Mouse (Mus musculus): ENCODE results near the gene Gm6370. TPM values are rescaled to one million over a fixed set of nuclear protein-coding genes. Genes with fewer than 3 reads are reported as not detected.
"Not testable (repeated sequence)": the region's sequence is repeated elsewhere in the genome, so short reads cannot be mapped to it uniquely, and the experiment has no call there.

The Gm6370 gene
- total and polyA plus RNA-seq, 2 experiments from 2014 or later, result not detected

GRCm38 (mm10) chr5:146468311-146468710 lies 22.9 kb upstream of the Gm6370 start:
- WGBS, result 67% methylated on average over 9 of the region's 9 CpGs
- Histone ChIP-seq H3K9me3 (ENCODE audit: low read length) (no peaks in the 10 kb centered on the region), H3K4me2 (ENCODE audit: low read depth, low read length) (no peak overlapping the region), H3K9ac (replicated peaks; ENCODE audit: low read length) (no peak overlapping the region), H3K4me3 (ENCODE audit: low read length) (no peak overlapping the region), H3K27me3 (ENCODE audit: insufficient read depth, low read length) (no peaks in the 10 kb centered on the region), H3K36me3 (ENCODE audit: insufficient read depth, low read length) (peaks cover 21% of the 10 kb centered on the region; the same call in 1 of the 2 replicates), H3K4me1 (ENCODE audit: insufficient read depth, low read length) (no peaks in the 10 kb centered on the region), H3K27ac (no peak overlapping the region)
- ATAC-seq (peak; percentile 69), DNase-seq (ENCODE audit: low spot score) (peak; percentile 22)
- TF ChIP-seq CTCF (IDR thresholded peaks at IDR 0.05; ENCODE audit: low read depth), result no peak

- WGBS, result 88% methylated on average over 9 of the region's 9 CpGs
- no peak overlapping the region for H3K27ac ChIP-seq
- H3K4me3 ChIP-seq (ENCODE audit: low read length), result no peak overlapping the region
- no peaks in the 10 kb centered on the region for H3K9me3 ChIP-seq (ENCODE audit: low read length)
- H3K4me2 ChIP-seq (ENCODE audit: low read depth, low read length), result no peak overlapping the region
- no peak overlapping the region for H3K9ac ChIP-seq (replicated peaks; ENCODE audit: low read length)
- ATAC-seq, result no peak
- no peak for TF ChIP-seq CTCF (IDR thresholded peaks at IDR 0.05; ENCODE audit: low read depth)
- DNase-seq (ENCODE audit: low spot score), result no peak
- no peaks in the 10 kb centered on the region for H3K27me3 ChIP-seq (ENCODE audit: insufficient read depth, low read length)
- H3K36me3 ChIP-seq (ENCODE audit: insufficient read depth, low read length), result peaks cover 21% of the 10 kb centered on the region; the same call in 1 of the 2 replicates
- H3K4me1 ChIP-seq (ENCODE audit: insufficient read depth, low read length), result no peaks in the 10 kb centered on the region
These were observed 20.3 kb upstream of the Gm6370 start for GRCm38 (mm10) chr5:146470821-146471220.

GRCm38 (mm10) chr5:146471311-146471710 lies 19.9 kb upstream of the Gm6370 start:
- no peaks in the 10 kb centered on the region for H3K9me3 ChIP-seq (ENCODE audit: low read length)
- peaks cover 21% of the 10 kb centered on the region; the same call in 1 of the 2 replicates for H3K36me3 ChIP-seq (ENCODE audit: insufficient read depth, low read length)
- H3K4me1 ChIP-seq (ENCODE audit: insufficient read depth, low read length), result no peaks in the 10 kb centered on the region
- no peak for TF ChIP-seq CTCF (IDR thresholded peaks at IDR 0.05; ENCODE audit: low read depth)
- no peak overlapping the region for H3K27ac ChIP-seq
- DNase-seq (ENCODE audit: low spot score), result no peak
- no peak overlapping the region for H3K4me3 ChIP-seq (ENCODE audit: low read length)
- no peak for ATAC-seq
- WGBS, result 90% methylated on average over 5 of the region's 5 CpGs
- H3K9ac ChIP-seq (replicated peaks; ENCODE audit: low read length), result no peak overlapping the region
- no peaks in the 10 kb centered on the region for H3K27me3 ChIP-seq (ENCODE audit: insufficient read depth, low read length)
- no peak overlapping the region for H3K4me2 ChIP-seq (ENCODE audit: low read depth, low read length)

- ATAC-seq, result no peak
- WGBS, result 94% methylated on average over 12 of the region's 12 CpGs
- no peak for TF ChIP-seq CTCF (IDR thresholded peaks at IDR 0.05; ENCODE audit: low read depth)
- Histone ChIP-seq H3K4me1 (ENCODE audit: insufficient read depth, low read length) (no peaks in the 10 kb centered on the region), H3K9me3 (ENCODE audit: low read length) (no peaks in the 10 kb centered on the region), H3K36me3 (ENCODE audit: insufficient read depth, low read length) (peaks cover 19% of the 10 kb centered on the region; the same call in 1 of the 2 replicates), H3K4me2 (ENCODE audit: low read depth, low read length) (no peak overlapping the region), H3K27me3 (ENCODE audit: insufficient read depth, low read length) (no peaks in the 10 kb centered on the region), H3K4me3 (ENCODE audit: low read length) (no peak overlapping the region), H3K9ac (replicated peaks; ENCODE audit: low read length) (no peak overlapping the region), H3K27ac (no peak overlapping the region)
- DNase-seq (ENCODE audit: low spot score), result no peak
These were observed 19.3 kb upstream of the Gm6370 start for GRCm38 (mm10) chr5:146471821-146472220.

- H3K4me1 ChIP-seq (ENCODE audit: insufficient read depth, low read length); H3K4me3 ChIP-seq (ENCODE audit: low read length); H3K9me3 ChIP-seq (ENCODE audit: low read length); DNase-seq (ENCODE audit: low spot score); ATAC-seq; H3K27ac ChIP-seq; H3K9ac ChIP-seq (replicated peaks; ENCODE audit: low read length); H3K36me3 ChIP-seq (ENCODE audit: insufficient read depth, low read length); H3K27me3 ChIP-seq (ENCODE audit: insufficient read depth, low read length); H3K4me2 ChIP-seq (ENCODE audit: low read depth, low read length): not testable (repeated sequence)
- 8% methylated on average over 4 of the region's 4 CpGs for WGBS
- peak; percentile 75 for TF ChIP-seq CTCF (IDR thresholded peaks at IDR 0.05; ENCODE audit: low read depth)
These were observed 11.6 kb upstream of the Gm6370 start for GRCm38 (mm10) chr5:146479564-146479963.

GRCm38 (mm10) chr5:146481665-146482064 lies 9.5 kb upstream of the Gm6370 start, which contains the start of gene Gm6408:
Gene Gm6408 (plus strand): TSS chr5:146481965.
- not testable (repeated sequence) for H3K36me3 ChIP-seq (ENCODE audit: insufficient read depth, low read length); H3K9ac ChIP-seq (replicated peaks; ENCODE audit: low read length); H3K4me1 ChIP-seq (ENCODE audit: insufficient read depth, low read length); H3K9me3 ChIP-seq (ENCODE audit: low read length); DNase-seq (ENCODE audit: low spot score); ATAC-seq; H3K27ac ChIP-seq; H3K27me3 ChIP-seq (ENCODE audit: insufficient read depth, low read length); H3K4me2 ChIP-seq (ENCODE audit: low read depth, low read length); H3K4me3 ChIP-seq (ENCODE audit: low read length)
- 100% methylated on average over 1 of the region's 3 CpGs for WGBS

- not testable (repeated sequence) for H3K4me2 ChIP-seq (ENCODE audit: low read depth, low read length)
These were observed 2.2 kb upstream of the Gm6370 start for GRCm38 (mm10) chr5:146488959-146489358.

GRCm38 (mm10) chr5:146502099-146502498 lies 10.9 kb downstream of the Gm6370 start, which contains the start of gene 4930449I24Rik:
Gene 4930449I24Rik (plus strand): TSS chr5:146502399.
- not testable (repeated sequence) for H3K9me3 ChIP-seq (ENCODE audit: low read length); ATAC-seq; DNase-seq (ENCODE audit: low spot score); H3K36me3 ChIP-seq (ENCODE audit: insufficient read depth, low read length); H3K4me3 ChIP-seq (ENCODE audit: low read length); H3K27ac ChIP-seq; H3K27me3 ChIP-seq (ENCODE audit: insufficient read depth, low read length); H3K9ac ChIP-seq (replicated peaks; ENCODE audit: low read length); H3K4me1 ChIP-seq (ENCODE audit: insufficient read depth, low read length); H3K4me2 ChIP-seq (ENCODE audit: low read depth, low read length)
- WGBS, result no CpG with 5 or more reads among the region's 5 CpGs

More at GRCm38 (mm10) chr5:146488959-146489358, 2.2 kb upstream of the Gm6370 start:
- ATAC-seq; H3K4me3 ChIP-seq (ENCODE audit: low read length); H3K27ac ChIP-seq; H3K36me3 ChIP-seq (ENCODE audit: insufficient read depth, low read length); H3K9ac ChIP-seq (replicated peaks; ENCODE audit: low read length); H3K27me3 ChIP-seq (ENCODE audit: insufficient read depth, low read length); H3K4me1 ChIP-seq (ENCODE audit: insufficient read depth, low read length); H3K9me3 ChIP-seq (ENCODE audit: low read length): not testable (repeated sequence)
- TF ChIP-seq CTCF (IDR thresholded peaks at IDR 0.05; ENCODE audit: low read depth), result peak; percentile 60
- 15% methylated on average over 3 of the region's 4 CpGs for WGBS
- peak; percentile 28 for DNase-seq (ENCODE audit: low spot score)

- not testable (repeated sequence) for H3K36me3 ChIP-seq (ENCODE audit: insufficient read depth, low read length); DNase-seq (ENCODE audit: low spot score); H3K27ac ChIP-seq; H3K9ac ChIP-seq (replicated peaks; ENCODE audit: low read length); H3K4me2 ChIP-seq (ENCODE audit: low read depth, low read length); H3K4me1 ChIP-seq (ENCODE audit: insufficient read depth, low read length); H3K27me3 ChIP-seq (ENCODE audit: insufficient read depth, low read length); ATAC-seq; H3K4me3 ChIP-seq (ENCODE audit: low read length); H3K9me3 ChIP-seq (ENCODE audit: low read length)
- no CpG with 5 or more reads among the region's 5 CpGs for WGBS
These were observed 22.7 kb downstream of the Gm6370 start, which contains the start of gene Gm3402 for GRCm38 (mm10) chr5:146513823-146514222. Gene Gm3402 (plus strand): TSS chr5:146514123.

- not testable (repeated sequence) for H3K9me3 ChIP-seq (ENCODE audit: low read length); H3K9ac ChIP-seq (replicated peaks; ENCODE audit: low read length)
- 100% methylated on average over 1 of the region's 3 CpGs for WGBS
These were observed 34.3 kb downstream of the Gm6370 start, which contains the start of gene Gm3404 for GRCm38 (mm10) chr5:146525501-146525900. Gene Gm3404 (plus strand): TSS chr5:146525801.

More at GRCm38 (mm10) chr5:146525501-146525900, 34.3 kb downstream of the Gm6370 start, which contains the start of gene Gm3404:
- not testable (repeated sequence) for H3K4me3 ChIP-seq (ENCODE audit: low read length); ATAC-seq; H3K36me3 ChIP-seq (ENCODE audit: insufficient read depth, low read length); H3K4me1 ChIP-seq (ENCODE audit: insufficient read depth, low read length); H3K27ac ChIP-seq; DNase-seq (ENCODE audit: low spot score); H3K4me2 ChIP-seq (ENCODE audit: low read depth, low read length); H3K27me3 ChIP-seq (ENCODE audit: insufficient read depth, low read length)

Measured in hindbrain, postnatal 0 days (tissue).